Mouse (Mus musculus) hindbrain, embryonic 15.5 days (tissue): ENCODE data around the gene Entpd1. TPM values are rescaled to one million over a fixed set of nuclear protein-coding genes. Genes with fewer than 3 reads are reported as not detected.

Source experiments
- ATAC-seq: fragments of 200-750 bp; cut with Nextera tagmentation; 2 replicates; pipeline ENCODE4 v1.8.0; 2017; ENCODE audit warnings: low read depth, moderate number of reproducible peaks, moderate TSS enrichment; ENCODE audit not compliant: low FRiP score
- H3K27ac ChIP-seq: fragments of 300-500 bp; sonication (generic); replicated peaks from 2 replicates; pipeline ENCODE4 v1.5.1; 2015; ENCODE audit warnings: mild to moderate bottlenecking, inconsistent platforms
- H3K27me3 ChIP-seq: fragments of 300-500 bp; sonication (generic); 2 replicates; pipeline ENCODE4 v1.6.1; 2015; ENCODE audit warnings: control low read depth, inconsistent platforms
- H3K36me3 ChIP-seq: fragments of 300-500 bp; sonication (generic); 2 replicates; pipeline ENCODE4 v1.6.1; 2015; ENCODE audit warnings: control low read depth, inconsistent platforms
- H3K4me1 ChIP-seq: fragments of 300-500 bp; sonication (generic); replicated peaks from 2 replicates; pipeline ENCODE4 v1.6.1; 2015; ENCODE audit warnings: control low read depth, inconsistent platforms
- H3K4me2 ChIP-seq: fragments of 300-500 bp; sonication (generic); 2 replicates; pipeline ENCODE4 v1.6.1; 2015; ENCODE audit warnings: moderate library complexity, mild to moderate bottlenecking, inconsistent platforms
- H3K4me3 ChIP-seq: fragments of 300-500 bp; sonication (generic); 2 replicates; pipeline ENCODE4 v1.5.1; 2015; ENCODE audit warnings: mild to moderate bottlenecking, inconsistent platforms
- H3K9ac ChIP-seq: fragments of 300-500 bp; sonication (generic); 2 replicates; pipeline ENCODE4 v1.6.1; 2015; ENCODE audit warnings: inconsistent platforms
- H3K9me3 ChIP-seq: fragments of 300-500 bp; sonication (generic); 2 replicates; pipeline ENCODE4 v1.6.1; 2016; ENCODE audit warnings: control low read depth, inconsistent platforms
- WGBS: fragments of 180-500 bp; shearing (Covaris S2); methylation state at CpG from one replicate; pipeline ENCODE4 v1.1.7; 2015; 5-methylcytosine and 5-hydroxymethylcytosine counted together
- polyA plus RNA-seq: library from polyadenylated mRNA; unstranded; fragments of >200 nt; fragmentation: Nextera tagmentation; extraction: Ambion mirVana; gene quantifications from 2 replicates; pipeline ENCODE4 v1.2.1, GENCODE M21; 2015

Entpd1 gene
- polyA plus RNA-seq, 1 experiment from 2014 or later = 9.1 TPM

DNA sequence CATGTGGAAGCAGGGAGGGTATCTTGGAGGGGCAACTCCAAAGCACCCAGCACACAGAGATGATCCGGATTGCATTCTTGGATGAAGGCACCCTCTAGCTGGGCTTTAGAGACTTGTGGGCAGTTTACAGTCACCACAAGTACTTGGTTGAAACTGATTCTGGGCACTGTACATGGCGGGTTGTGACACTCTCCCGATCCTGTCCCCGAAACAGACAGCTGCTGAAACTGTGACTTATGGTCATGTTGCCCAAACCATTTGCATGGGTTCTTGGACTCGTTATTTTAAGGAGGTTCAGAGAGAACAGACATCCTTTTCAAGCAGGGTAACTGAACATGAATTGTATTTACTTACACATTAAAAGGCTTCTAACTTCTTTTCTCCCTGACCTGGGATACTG, 44.0 kb downstream of the Entpd1 start:
- no peak overlapping the region for H3K27ac ChIP-seq

DNA sequence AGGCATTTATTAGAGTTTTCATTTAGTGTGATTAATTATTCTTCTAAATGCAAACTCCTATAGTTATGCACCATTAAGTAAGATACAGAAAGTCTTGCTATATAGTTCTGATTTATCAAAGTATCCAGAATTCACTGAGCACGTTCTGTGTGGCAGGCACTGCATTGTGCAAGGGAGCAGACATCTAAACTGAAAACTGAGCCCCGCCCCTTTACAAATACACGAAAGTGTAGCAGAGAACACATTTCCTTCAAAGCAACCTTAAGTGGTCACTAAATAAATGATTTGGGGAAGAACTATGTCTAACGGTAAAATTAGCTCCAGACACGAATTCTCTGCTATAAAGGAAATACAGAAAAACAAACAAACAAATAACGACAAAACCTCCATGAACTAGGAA, 46.1 kb downstream of the Entpd1 start:
- Histone ChIP-seq H3K9me3 (no peaks in the 10 kb centered on the region), H3K27ac (no peak overlapping the region), H3K4me3 (no peak overlapping the region), H3K27me3 (no peaks in the 10 kb centered on the region), H3K4me2 (no peak overlapping the region), H3K36me3 (no peaks in the 10 kb centered on the region), H3K9ac (no peak overlapping the region), H3K4me1 (peaks cover 27% of the 10 kb centered on the region)
- 65% methylated on average over 6 of the region's 6 CpGs for whole genome bisulfite sequencing
- no peak for ATAC-seq

More for the DNA sequence above, 44.0 kb downstream of the Entpd1 start:
- 91% methylated on average over 5 of the region's 5 CpGs for WGBS
- Histone ChIP-seq H3K27me3 (no peaks in the 10 kb centered on the region), H3K36me3 (no peaks in the 10 kb centered on the region), H3K4me3 (no peak overlapping the region), H3K4me2 (no peak overlapping the region), H3K4me1 (peaks cover 20% of the 10 kb centered on the region), H3K9ac (no peak overlapping the region), H3K9me3 (no peaks in the 10 kb centered on the region)
- no peak for ATAC-seq

DNA sequence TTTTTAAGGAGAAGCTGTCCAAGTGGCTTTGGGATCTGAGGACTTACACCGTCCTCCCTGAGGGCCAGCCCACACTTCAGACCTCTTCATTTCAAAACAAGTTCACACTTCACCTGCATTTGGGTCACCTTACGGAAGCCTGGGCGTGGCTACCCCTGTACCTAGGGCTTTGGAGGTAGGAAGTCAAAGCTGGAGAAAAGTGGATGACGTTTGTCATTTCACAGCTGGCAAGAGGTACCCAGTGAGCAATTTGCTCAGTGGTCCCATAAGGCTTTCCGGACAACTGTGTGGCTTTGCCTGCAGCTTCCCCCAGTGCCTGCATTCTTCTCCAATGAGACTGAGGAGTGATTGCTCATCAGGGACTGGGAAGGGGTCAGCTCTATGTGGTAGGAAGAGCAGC, 46.8 kb downstream of the Entpd1 start:
- peak overlapping the region; percentile 65; the same call in 1 of the 2 replicates for H3K4me2 ChIP-seq

DNA sequence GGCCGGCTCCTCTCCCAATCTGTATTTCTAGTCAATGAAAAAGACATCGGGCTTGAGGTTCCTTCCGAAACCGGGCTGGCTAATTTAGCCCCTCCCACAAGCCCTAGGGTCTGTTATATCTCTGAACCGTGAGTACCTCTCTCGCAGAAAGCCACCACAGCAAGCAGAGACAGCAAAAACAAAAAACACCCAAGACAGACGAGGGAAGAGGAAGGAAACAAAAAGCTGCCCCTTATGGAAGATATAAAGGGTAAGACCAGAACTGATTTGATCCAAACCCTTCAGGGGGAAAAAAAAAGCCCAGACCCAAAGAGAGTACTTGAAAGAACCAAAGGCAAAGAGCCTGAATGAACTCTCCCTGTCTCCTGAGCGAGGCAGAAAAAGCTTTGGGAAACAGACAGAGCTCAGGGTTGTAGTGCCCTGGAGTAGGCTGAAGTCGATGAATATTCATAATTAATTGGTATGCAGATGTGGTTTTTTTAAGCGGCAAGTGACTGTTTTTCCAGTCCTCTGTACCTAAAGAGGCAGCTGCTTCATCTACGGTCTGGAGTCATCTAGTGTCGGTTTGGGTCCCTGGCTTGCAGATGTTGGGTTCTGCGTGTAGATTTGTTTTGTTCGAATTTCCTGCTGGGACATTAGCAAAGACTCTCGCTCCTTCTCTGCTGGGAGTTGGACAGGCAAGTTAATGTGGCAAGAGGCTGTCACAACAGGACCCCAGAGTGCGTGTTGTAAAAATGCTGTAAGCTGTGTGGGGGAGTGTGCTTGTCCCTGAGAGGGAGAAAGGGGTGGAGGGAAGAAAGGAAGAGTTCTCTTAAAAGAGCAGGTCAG, 47.7 kb downstream of the Entpd1 start:
- ATAC-seq = peak; percentile 69
- Histone ChIP-seq H3K36me3 (no peaks in the 10 kb centered on the region), H3K9me3 (no peaks in the 10 kb centered on the region), H3K9ac (peak overlapping the region; percentile 46), H3K27ac (peak overlapping the region; percentile 81), H3K27me3 (no peaks in the 10 kb centered on the region), H3K4me2 (peak overlapping the region; percentile 65), H3K4me1 (peaks cover 28% of the 10 kb centered on the region), H3K4me3 (peak overlapping the region; percentile 38)
- under 1% methylated on average over 16 of the region's 16 CpGs for WGBS

More for the DNA sequence above, 46.8 kb downstream of the Entpd1 start:
- Histone ChIP-seq H3K27me3 (no peaks in the 10 kb centered on the region), H3K4me1 (peaks cover 28% of the 10 kb centered on the region), H3K4me3 (no peak overlapping the region), H3K9ac (no peak overlapping the region), H3K9me3 (no peaks in the 10 kb centered on the region), H3K36me3 (no peaks in the 10 kb centered on the region), H3K27ac (no peak overlapping the region)
- ATAC-seq = no peak
- 53% methylated on average over 5 of the region's 5 CpGs for WGBS

DNA sequence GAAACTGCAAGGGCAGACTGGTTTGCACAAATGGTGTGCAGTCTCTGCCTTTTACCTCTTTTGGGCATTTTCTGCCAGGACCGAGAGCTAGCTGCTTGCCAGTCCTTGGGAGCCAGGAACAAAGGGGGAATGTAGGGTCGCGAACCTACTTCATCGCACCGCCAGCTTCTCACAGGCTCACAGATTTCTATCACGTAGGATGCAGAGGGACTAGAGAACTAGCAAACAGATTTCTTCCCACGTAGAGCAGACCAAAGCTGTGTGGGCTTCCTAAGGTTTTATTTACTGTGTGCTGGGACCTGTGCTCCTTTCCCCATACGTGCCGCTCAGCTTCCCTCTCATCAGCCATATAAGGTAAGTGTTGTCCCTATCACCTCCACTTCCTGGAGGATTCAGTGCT, 48.3 kb downstream of the Entpd1 start:
- Histone ChIP-seq H3K36me3 (no peaks in the 10 kb centered on the region), H3K27ac (peak overlapping the region; percentile 81), H3K9me3 (no peaks in the 10 kb centered on the region), H3K9ac (peak overlapping the region; percentile 46), H3K4me1 (peaks cover 28% of the 10 kb centered on the region), H3K27me3 (no peaks in the 10 kb centered on the region), H3K4me2 (peak overlapping the region; percentile 65), H3K4me3 (peak overlapping the region; percentile 38)
- 8% methylated on average over 9 of the region's 9 CpGs for WGBS
- ATAC-seq = peak; percentile 66

DNA sequence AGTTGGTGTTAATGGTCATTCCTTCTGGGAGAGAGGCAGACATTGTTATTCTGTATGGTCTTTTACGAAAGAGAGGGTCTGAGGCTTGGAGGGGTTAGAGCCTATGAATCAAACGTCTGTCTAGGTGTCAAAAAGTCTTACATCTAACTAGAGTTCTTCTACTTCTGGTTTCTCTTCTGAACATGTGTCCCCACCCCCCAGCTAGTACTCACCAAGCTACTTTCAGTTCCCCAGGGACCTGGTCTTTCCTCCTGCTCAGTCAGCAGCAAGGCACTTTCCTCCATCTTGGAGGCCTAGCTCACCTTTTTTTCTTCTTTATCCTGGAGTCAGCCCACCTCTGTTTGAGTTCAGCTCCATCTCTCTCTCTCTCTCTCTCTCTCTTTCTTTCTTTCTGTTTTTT, 48.9 kb downstream of the Entpd1 start:
- H3K9me3 ChIP-seq = no peaks in the 10 kb centered on the region
- ATAC-seq = no peak
- H3K27ac ChIP-seq = peak overlapping the region; percentile 81; the same call in 1 of the 2 replicates
- H3K36me3 ChIP-seq = no peaks in the 10 kb centered on the region
- H3K4me2 ChIP-seq = peak overlapping the region; percentile 65
- peaks cover 28% of the 10 kb centered on the region for H3K4me1 ChIP-seq
- peak overlapping the region; percentile 38 for H3K4me3 ChIP-seq
- no peaks in the 10 kb centered on the region for H3K27me3 ChIP-seq
- WGBS = 74% methylated on average over 2 of the region's 2 CpGs
- no peak overlapping the region for H3K9ac ChIP-seq

DNA sequence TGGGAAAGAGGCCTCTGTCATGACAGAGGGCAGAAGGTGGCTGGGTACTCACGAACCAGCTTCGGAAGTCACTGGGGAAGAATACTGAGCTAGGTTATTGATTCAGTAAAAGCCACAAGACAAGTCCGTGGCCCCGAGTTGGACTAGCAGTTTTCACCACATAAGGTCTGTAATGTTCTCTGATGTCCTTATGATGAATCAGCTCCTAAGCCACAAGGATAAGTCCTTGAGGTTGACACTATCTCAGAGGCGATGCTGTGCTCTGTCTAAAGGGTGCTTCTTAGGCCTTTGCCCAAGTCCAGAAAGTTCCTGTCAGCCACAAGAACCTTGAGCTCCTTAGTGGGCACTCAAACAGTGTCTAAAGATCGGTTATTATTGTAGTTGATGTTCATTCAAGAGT, 49.7 kb downstream of the Entpd1 start:
- no peaks in the 10 kb centered on the region for H3K27me3 ChIP-seq
- H3K9me3 ChIP-seq = no peaks in the 10 kb centered on the region
- WGBS = 89% methylated on average over 6 of the region's 6 CpGs
- no peak overlapping the region for H3K9ac ChIP-seq
- no peak for ATAC-seq
- H3K36me3 ChIP-seq = no peaks in the 10 kb centered on the region
- no peak overlapping the region for H3K4me2 ChIP-seq
- peaks cover 28% of the 10 kb centered on the region for H3K4me1 ChIP-seq
- no peak overlapping the region for H3K27ac ChIP-seq
- no peak overlapping the region for H3K4me3 ChIP-seq

DNA sequence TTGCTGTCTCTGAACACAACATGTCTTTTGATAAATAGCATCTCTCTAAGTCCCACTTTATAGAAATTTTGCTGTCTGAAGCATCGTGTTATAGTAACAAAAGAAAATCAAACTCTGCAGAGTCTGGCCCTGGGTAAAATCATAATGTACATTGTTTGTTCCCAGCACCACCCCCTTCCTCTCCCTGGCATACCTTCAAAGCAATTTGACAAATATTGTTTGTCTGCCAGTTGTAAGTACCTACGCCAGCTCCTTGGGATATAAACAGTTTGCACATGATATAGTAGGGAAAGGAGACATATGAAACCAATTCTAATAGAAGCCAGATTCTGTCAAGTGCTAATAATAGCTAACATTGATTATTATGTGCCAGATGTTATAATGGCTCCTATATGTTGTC, 50.6 kb downstream of the Entpd1 start:
- no peaks in the 10 kb centered on the region for H3K9me3 ChIP-seq
- peaks cover 28% of the 10 kb centered on the region for H3K4me1 ChIP-seq
- no peak overlapping the region for H3K9ac ChIP-seq
- H3K4me2 ChIP-seq = no peak overlapping the region
- ATAC-seq = no peak
- H3K27me3 ChIP-seq = no peaks in the 10 kb centered on the region
- H3K4me3 ChIP-seq = no peak overlapping the region
- H3K36me3 ChIP-seq = no peaks in the 10 kb centered on the region
- H3K27ac ChIP-seq = no peak overlapping the region
- 65% methylated on average over 2 of the region's 2 CpGs for WGBS

DNA sequence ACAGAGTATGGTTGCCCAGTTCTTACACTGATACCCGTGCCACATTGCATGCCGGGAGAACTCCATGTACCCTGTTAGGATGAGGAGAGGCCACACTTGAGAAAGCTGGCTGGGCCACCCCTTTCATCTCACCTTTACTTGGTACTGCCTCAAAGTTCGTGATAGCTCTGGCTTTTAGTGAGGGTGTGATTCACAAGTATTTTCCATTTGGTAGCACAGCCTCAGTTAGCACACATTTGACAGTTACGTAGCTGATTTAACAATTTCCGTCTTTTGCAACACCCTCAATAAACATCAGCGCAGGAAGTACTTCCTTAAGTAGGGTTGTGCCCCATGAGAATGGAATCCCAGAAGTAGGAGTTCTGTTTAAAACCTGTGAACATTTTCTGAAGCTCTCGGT, 53.6 kb downstream of the Entpd1 start:
- H3K27me3 ChIP-seq = no peaks in the 10 kb centered on the region
- no peak overlapping the region for H3K9ac ChIP-seq
- no peaks in the 10 kb centered on the region for H3K9me3 ChIP-seq
- 89% methylated on average over 7 of the region's 7 CpGs for WGBS
- H3K4me3 ChIP-seq = no peak overlapping the region
- no peak overlapping the region for H3K4me2 ChIP-seq
- ATAC-seq = no peak
- H3K36me3 ChIP-seq = no peaks in the 10 kb centered on the region
- H3K27ac ChIP-seq = no peak overlapping the region
- H3K4me1 ChIP-seq = peaks cover 9% of the 10 kb centered on the region

DNA sequence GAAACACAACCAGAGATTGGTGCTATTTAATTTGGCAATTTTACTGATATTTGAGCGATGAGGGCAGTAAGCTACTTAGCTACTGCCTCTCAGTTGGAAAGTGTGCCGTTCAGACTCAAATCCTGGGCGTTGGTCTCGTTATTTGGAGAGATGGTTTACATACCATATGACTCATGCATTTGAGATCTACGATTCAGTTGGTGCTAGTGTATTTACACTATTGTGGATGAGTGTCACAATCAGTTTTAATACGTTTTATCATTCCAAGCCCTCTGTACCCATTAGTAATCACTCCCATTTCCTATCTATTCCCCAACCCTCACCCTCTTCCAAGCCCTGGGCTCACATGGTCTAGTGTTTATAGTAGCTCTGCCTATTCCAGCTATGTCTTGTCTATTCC, 54.9 kb downstream of the Entpd1 start:
- no peaks in the 10 kb centered on the region for H3K9me3 ChIP-seq
- H3K4me3 ChIP-seq = no peak overlapping the region
- H3K4me2 ChIP-seq = no peak overlapping the region
- no peaks in the 10 kb centered on the region for H3K36me3 ChIP-seq
- no peak overlapping the region for H3K9ac ChIP-seq
- no peak for ATAC-seq
- peaks cover 8% of the 10 kb centered on the region for H3K4me1 ChIP-seq
- WGBS = 89% methylated on average over 6 of the region's 6 CpGs
- H3K27ac ChIP-seq = no peak overlapping the region
- no peaks in the 10 kb centered on the region for H3K27me3 ChIP-seq

DNA sequence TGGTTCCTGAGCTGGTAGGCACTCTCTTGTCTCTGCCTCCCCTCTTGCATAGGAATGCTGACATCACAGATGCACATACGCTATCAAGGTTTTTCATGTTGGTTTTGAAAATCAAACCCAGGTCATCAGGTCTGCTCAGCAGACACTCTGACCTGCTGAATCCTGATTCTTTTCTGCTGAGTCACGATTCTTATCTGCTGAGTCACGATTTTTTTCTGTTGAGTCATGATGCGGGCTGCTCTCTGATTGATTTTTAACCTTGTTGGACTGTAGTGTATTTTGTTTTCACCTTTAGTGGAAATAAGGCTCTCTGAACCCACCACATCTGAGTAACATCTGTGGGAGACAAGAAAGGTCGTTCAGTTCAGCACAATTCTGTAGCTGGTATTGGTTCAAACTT, 63.2 kb downstream of the Entpd1 start:
- Histone ChIP-seq H3K4me1 (no peaks in the 10 kb centered on the region), H3K27ac (no peak overlapping the region)
- no peak for ATAC-seq

DNA sequence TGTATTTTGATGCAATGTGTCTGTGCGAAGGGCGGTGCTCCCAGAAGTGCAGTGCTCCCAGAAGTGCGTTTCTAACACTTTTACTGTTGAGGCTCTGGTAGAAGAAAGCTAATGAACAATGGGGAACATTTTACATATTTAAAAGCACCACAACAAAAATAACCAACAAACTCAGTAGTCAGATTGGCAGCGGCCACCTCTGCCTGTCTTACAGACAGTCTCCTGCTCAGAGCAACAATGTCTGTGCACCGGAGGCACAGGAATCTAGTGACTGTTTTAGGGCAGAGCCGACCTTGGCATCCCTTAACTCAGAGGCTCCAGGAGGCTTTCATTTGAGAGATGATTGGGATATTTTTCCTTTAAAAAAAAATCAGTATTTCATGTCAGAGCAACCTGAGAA, 65.9 kb downstream of the Entpd1 start:
- Histone ChIP-seq H3K27ac (no peak overlapping the region), H3K4me2 (no peak overlapping the region), H3K4me1 (no peaks in the 10 kb centered on the region), H3K36me3 (no peaks in the 10 kb centered on the region), H3K27me3 (no peaks in the 10 kb centered on the region), H3K4me3 (no peak overlapping the region), H3K9ac (no peak overlapping the region), H3K9me3 (no peaks in the 10 kb centered on the region)
- ATAC-seq = no peak
- WGBS = 86% methylated on average over 6 of the region's 6 CpGs

More for the DNA sequence above, 63.2 kb downstream of the Entpd1 start:
- Histone ChIP-seq H3K9ac (no peak overlapping the region), H3K4me2 (no peak overlapping the region), H3K27me3 (no peaks in the 10 kb centered on the region), H3K4me3 (no peak overlapping the region), H3K36me3 (no peaks in the 10 kb centered on the region), H3K9me3 (no peaks in the 10 kb centered on the region)
- 91% methylated on average over 5 of the region's 5 CpGs for WGBS
